Mouse (Mus musculus): ENCODE measurements around the gene Slc39a10. TPM values are rescaled to one million over a fixed set of nuclear protein-coding genes. Genes with fewer than 3 reads are reported as not detected.
"Not testable (repeated sequence)": the region's sequence is repeated elsewhere in the genome, so short reads cannot be mapped to it uniquely, and the experiment has no call there.

The Slc39a10 gene
- polyA plus RNA-seq, 1 experiment from 2014 or later, result 73.6 TPM

GRCm38 (mm10) chr1:46843406-46843805 is 49.2 kb downstream of the Slc39a10 start:
- no peaks in the 10 kb centered on the region for H3K9me3 ChIP-seq (replicated peaks; ENCODE audit: control insufficient read depth, low read length, poor library complexity, severe bottlenecking)
- peaks cover 4% of the 10 kb centered on the region; the same call in 1 of the 2 replicates for H3K4me1 ChIP-seq (ENCODE audit: control insufficient read depth, insufficient read depth, low read length)
- no peak overlapping the region for H3K9ac ChIP-seq (ENCODE audit: low read depth, low read length)
- no peaks in the 10 kb centered on the region for H3K27me3 ChIP-seq (ENCODE audit: control insufficient read depth, insufficient read depth, low read depth, low read length)
- 55% methylated on average over 4 of the region's 4 CpGs for WGBS
- no peak overlapping the region for H3K27ac ChIP-seq (ENCODE audit: low read length)
- H3K4me2 ChIP-seq (ENCODE audit: low read length), result no peak overlapping the region
- no peak for ATAC-seq
- H3K36me3 ChIP-seq (ENCODE audit: control insufficient read depth, insufficient read depth, low read length), result no peaks in the 10 kb centered on the region
- no peak overlapping the region for H3K4me3 ChIP-seq (ENCODE audit: low read depth, low read length)

GRCm38 (mm10) chr1:46831927-46832326 is 60.7 kb downstream of the Slc39a10 start:
- Histone ChIP-seq H3K4me2 (ENCODE audit: low read length) (no peak overlapping the region), H3K9ac (ENCODE audit: low read depth, low read length) (no peak overlapping the region), H3K36me3 (ENCODE audit: control insufficient read depth, insufficient read depth, low read length) (peaks cover 14% of the 10 kb centered on the region), H3K4me3 (ENCODE audit: low read depth, low read length) (no peak overlapping the region), H3K27ac (ENCODE audit: low read length) (no peak overlapping the region), H3K4me1 (ENCODE audit: control insufficient read depth, insufficient read depth, low read length) (0 out of 2 replicates have a peak, but pooled peaks cover 3% of the 10 kb centered on the region), H3K9me3 (replicated peaks; ENCODE audit: control insufficient read depth, low read length, poor library complexity, severe bottlenecking) (no peaks in the 10 kb centered on the region), H3K27me3 (ENCODE audit: control insufficient read depth, insufficient read depth, low read depth, low read length) (no peaks in the 10 kb centered on the region)
- WGBS, result 95% methylated on average over 5 of the region's 5 CpGs
- no peak for ATAC-seq

- peak; percentile 48; the same call in 1 of the 2 replicates for ATAC-seq
- WGBS, result 35% methylated on average over 2 of the region's 2 CpGs
These were observed 62.4 kb downstream of the Slc39a10 start for GRCm38 (mm10) chr1:46830066-46830843.

GRCm38 (mm10) chr1:46822256-46822972 is 70.2 kb downstream of the Slc39a10 start:
- Histone ChIP-seq H3K27me3 (ENCODE audit: control insufficient read depth, insufficient read depth, low read depth, low read length) (no peaks in the 10 kb centered on the region), H3K9ac (ENCODE audit: low read depth, low read length) (no peak overlapping the region), H3K27ac (ENCODE audit: low read length) (no peak overlapping the region), H3K9me3 (replicated peaks; ENCODE audit: control insufficient read depth, low read length, poor library complexity, severe bottlenecking) (no peaks in the 10 kb centered on the region), H3K4me3 (ENCODE audit: low read depth, low read length) (no peak overlapping the region), H3K4me1 (ENCODE audit: control insufficient read depth, insufficient read depth, low read length) (no peaks in the 10 kb centered on the region), H3K4me2 (ENCODE audit: low read length) (no peak overlapping the region), H3K36me3 (ENCODE audit: control insufficient read depth, insufficient read depth, low read length) (peaks cover 22% of the 10 kb centered on the region)
- no peak for ATAC-seq
- 94% methylated on average over 4 of the region's 4 CpGs for WGBS

More at GRCm38 (mm10) chr1:46830066-46830843, 62.4 kb downstream of the Slc39a10 start:
- Histone ChIP-seq H3K4me2 (ENCODE audit: low read length) (no peak overlapping the region), H3K9ac (ENCODE audit: low read depth, low read length) (no peak overlapping the region), H3K27ac (ENCODE audit: low read length) (no peak overlapping the region), H3K4me3 (ENCODE audit: low read depth, low read length) (no peak overlapping the region), H3K4me1 (ENCODE audit: control insufficient read depth, insufficient read depth, low read length) (0 out of 2 replicates have a peak, but pooled peaks cover 3% of the 10 kb centered on the region), H3K9me3 (replicated peaks; ENCODE audit: control insufficient read depth, low read length, poor library complexity, severe bottlenecking) (no peaks in the 10 kb centered on the region), H3K27me3 (ENCODE audit: control insufficient read depth, insufficient read depth, low read depth, low read length) (no peaks in the 10 kb centered on the region), H3K36me3 (ENCODE audit: control insufficient read depth, insufficient read depth, low read length) (peaks cover 9% of the 10 kb centered on the region)

- H3K27ac ChIP-seq (ENCODE audit: low read length), result no peak overlapping the region
- WGBS, result 77% methylated on average over 5 of the region's 5 CpGs
These were observed 74.7 kb downstream of the Slc39a10 start for GRCm38 (mm10) chr1:46817934-46818333.

GRCm38 (mm10) chr1:46808630-46809029 is 84.0 kb downstream of the Slc39a10 start:
- ATAC-seq; H3K9ac ChIP-seq (ENCODE audit: low read depth, low read length): not testable (repeated sequence)
- WGBS, result 89% methylated on average over 4 of the region's 4 CpGs

More at GRCm38 (mm10) chr1:46817934-46818333, 74.7 kb downstream of the Slc39a10 start:
- no peak; the same call in 1 of the 2 replicates for ATAC-seq
- Histone ChIP-seq H3K4me2 (ENCODE audit: low read length) (no peak overlapping the region), H3K9ac (ENCODE audit: low read depth, low read length) (no peak overlapping the region), H3K27me3 (ENCODE audit: control insufficient read depth, insufficient read depth, low read depth, low read length) (no peaks in the 10 kb centered on the region), H3K4me1 (ENCODE audit: control insufficient read depth, insufficient read depth, low read length) (no peaks in the 10 kb centered on the region), H3K36me3 (ENCODE audit: control insufficient read depth, insufficient read depth, low read length) (peaks cover 18% of the 10 kb centered on the region), H3K9me3 (replicated peaks; ENCODE audit: control insufficient read depth, low read length, poor library complexity, severe bottlenecking) (no peaks in the 10 kb centered on the region), H3K4me3 (ENCODE audit: low read depth, low read length) (no peak overlapping the region)

GRCm38 (mm10) chr1:46805074-46805473 is 87.6 kb downstream of the Slc39a10 start:
- peak; percentile 42; the same call in 1 of the 2 replicates for ATAC-seq
- H3K4me2 ChIP-seq (ENCODE audit: low read length), result no peak overlapping the region
- H3K9ac ChIP-seq (ENCODE audit: low read depth, low read length), result no peak overlapping the region
- 71% methylated on average over 1 of the region's 1 CpGs for WGBS
- H3K36me3 ChIP-seq (ENCODE audit: control insufficient read depth, insufficient read depth, low read length), result no peaks in the 10 kb centered on the region; the same call in 1 of the 2 replicates
- no peak overlapping the region for H3K4me3 ChIP-seq (ENCODE audit: low read depth, low read length)
- H3K27ac ChIP-seq (ENCODE audit: low read length), result no peak overlapping the region
- H3K4me1 ChIP-seq (ENCODE audit: control insufficient read depth, insufficient read depth, low read length), result no peaks in the 10 kb centered on the region
- H3K9me3 ChIP-seq (replicated peaks; ENCODE audit: control insufficient read depth, low read length, poor library complexity, severe bottlenecking), result no peaks in the 10 kb centered on the region
- H3K27me3 ChIP-seq (ENCODE audit: control insufficient read depth, insufficient read depth, low read depth, low read length), result no peaks in the 10 kb centered on the region

More at GRCm38 (mm10) chr1:46808630-46809029, 84.0 kb downstream of the Slc39a10 start:
- H3K4me1 ChIP-seq (ENCODE audit: control insufficient read depth, insufficient read depth, low read length); H3K36me3 ChIP-seq (ENCODE audit: control insufficient read depth, insufficient read depth, low read length); H3K27ac ChIP-seq (ENCODE audit: low read length); H3K4me3 ChIP-seq (ENCODE audit: low read depth, low read length); H3K4me2 ChIP-seq (ENCODE audit: low read length); H3K9me3 ChIP-seq (replicated peaks; ENCODE audit: control insufficient read depth, low read length, poor library complexity, severe bottlenecking); H3K27me3 ChIP-seq (ENCODE audit: control insufficient read depth, insufficient read depth, low read depth, low read length): not testable (repeated sequence)

GRCm38 (mm10) chr1:46782227-46782626 is 110.4 kb downstream of the Slc39a10 start:
- WGBS, result 88% methylated on average over 4 of the region's 4 CpGs
- not testable (repeated sequence) for H3K36me3 ChIP-seq (ENCODE audit: control insufficient read depth, insufficient read depth, low read length); H3K27me3 ChIP-seq (ENCODE audit: control insufficient read depth, insufficient read depth, low read depth, low read length); H3K4me1 ChIP-seq (ENCODE audit: control insufficient read depth, insufficient read depth, low read length); H3K27ac ChIP-seq (ENCODE audit: low read length); H3K4me3 ChIP-seq (ENCODE audit: low read depth, low read length); H3K4me2 ChIP-seq (ENCODE audit: low read length); ATAC-seq; H3K9me3 ChIP-seq (replicated peaks; ENCODE audit: control insufficient read depth, low read length, poor library complexity, severe bottlenecking); H3K9ac ChIP-seq (ENCODE audit: low read depth, low read length)

Measured in midbrain, embryonic 16.5 days (tissue).